Mouse (Mus musculus) megakaryocyte-erythroid progenitor cell, adult 5-6 weeks (primary cell): Measurements from ENCODE around the gene Dph1. TPM values are rescaled to one million over a fixed set of nuclear protein-coding genes. Genes with fewer than 3 reads are reported as not detected.
A peak's percentile ranks its signal among the peaks of the same experiment; 100 is the strongest.

Experiments
- ATAC-seq: replicated peaks from 2 replicates; pipeline ENCODE4 v1.8.0; 2016; ENCODE audit warnings: mild to moderate bottlenecking, inconsistent platforms; ENCODE audit not compliant: severe bottlenecking, poor library complexity, low FRiP score, low TSS enrichment
- total RNA-seq, 2 experiments: library from RNA; stranded (forward) in 1 of 2; stranded (reverse) in 1 of 2; fragments of 200-1000, 215-1000 nt in 1 of 2; fragments of >200 nt in 1 of 2; fragmentation: Nextera tagmentation in 1 of 2; gene quantifications; 2 replicates each; pipeline ENCODE4 v1.2.3; 2014 to 2017

Gene Dph1
- total RNA-seq, 2 experiments from 2014 or later = 14.2 to 25.0 TPM

GRCm38 (mm10) chr11:75141913-75142312 is 49.1 kb downstream of the Dph1 start:
- no peak for ATAC-seq

DNA sequence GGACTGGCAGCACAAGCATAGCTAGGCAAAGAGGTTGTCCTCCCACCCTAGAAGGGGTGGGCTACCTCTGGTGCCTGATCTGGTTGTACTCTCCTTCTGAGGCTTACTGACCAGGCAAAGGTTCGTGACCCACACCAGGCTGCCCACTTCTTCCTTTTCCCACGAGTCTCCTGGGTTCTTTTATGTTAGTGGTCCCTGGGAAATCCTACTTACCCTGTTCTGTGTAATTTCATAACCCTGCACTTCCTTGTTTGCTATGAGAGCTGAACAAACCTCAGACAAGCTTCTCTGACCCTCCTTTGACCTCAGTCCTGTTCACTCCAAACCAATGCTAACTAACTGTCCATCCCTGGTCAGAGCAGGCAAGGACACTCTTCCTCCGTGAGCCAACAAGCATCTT is 50.0 kb downstream of the Dph1 start:
- no peak for ATAC-seq

GRCm38 (mm10) chr11:75140431-75140830 is 50.6 kb downstream of the Dph1 start:
- ATAC-seq = no peak

DNA sequence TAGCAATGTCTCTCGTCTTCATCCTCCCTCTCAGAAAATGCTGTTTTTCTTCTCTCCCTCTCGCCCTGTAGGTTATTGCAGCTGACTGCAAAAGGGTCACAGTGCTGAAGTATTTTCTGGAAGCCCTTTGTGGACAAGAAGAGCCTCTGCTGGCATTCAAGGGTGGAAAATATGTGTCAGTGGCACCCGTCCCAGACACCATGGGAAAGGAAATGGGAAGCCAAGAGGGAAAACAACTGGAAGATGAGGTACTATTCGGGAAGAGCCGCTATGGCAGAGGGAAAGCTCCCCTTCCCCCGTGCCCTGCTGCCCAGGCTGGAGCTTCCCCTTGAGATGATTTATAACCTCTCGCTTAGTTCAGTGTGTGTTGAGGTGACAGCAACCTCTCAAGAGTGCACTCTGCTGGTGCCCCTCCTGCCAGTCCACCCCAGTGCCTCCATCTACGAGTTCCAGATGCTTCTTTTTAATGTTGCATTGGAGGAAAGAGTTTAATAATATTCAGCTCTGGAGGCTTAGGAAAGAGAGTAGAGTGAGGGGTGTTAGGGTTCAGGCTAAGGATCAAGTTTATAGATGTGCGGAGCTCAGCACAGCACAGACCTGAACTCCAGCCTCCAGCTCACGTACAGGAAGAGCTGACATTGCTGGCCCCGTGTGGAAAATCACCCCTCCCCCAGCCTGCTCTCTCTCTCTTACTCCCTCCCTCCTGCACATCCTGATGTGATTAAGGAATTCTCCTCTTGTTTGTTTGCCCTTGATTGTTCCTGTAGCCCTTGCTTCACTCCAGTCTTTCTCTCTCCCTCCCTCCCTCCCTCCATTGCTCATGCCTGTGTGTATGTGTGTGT is 51.7 kb downstream of the Dph1 start:
- ATAC-seq = no peak

GRCm38 (mm10) chr11:75136666-75137398 is 54.2 kb downstream of the Dph1 start:
- no peak for ATAC-seq

GRCm38 (mm10) chr11:75135358-75135757 is 55.7 kb downstream of the Dph1 start:
- no peak for ATAC-seq

DNA sequence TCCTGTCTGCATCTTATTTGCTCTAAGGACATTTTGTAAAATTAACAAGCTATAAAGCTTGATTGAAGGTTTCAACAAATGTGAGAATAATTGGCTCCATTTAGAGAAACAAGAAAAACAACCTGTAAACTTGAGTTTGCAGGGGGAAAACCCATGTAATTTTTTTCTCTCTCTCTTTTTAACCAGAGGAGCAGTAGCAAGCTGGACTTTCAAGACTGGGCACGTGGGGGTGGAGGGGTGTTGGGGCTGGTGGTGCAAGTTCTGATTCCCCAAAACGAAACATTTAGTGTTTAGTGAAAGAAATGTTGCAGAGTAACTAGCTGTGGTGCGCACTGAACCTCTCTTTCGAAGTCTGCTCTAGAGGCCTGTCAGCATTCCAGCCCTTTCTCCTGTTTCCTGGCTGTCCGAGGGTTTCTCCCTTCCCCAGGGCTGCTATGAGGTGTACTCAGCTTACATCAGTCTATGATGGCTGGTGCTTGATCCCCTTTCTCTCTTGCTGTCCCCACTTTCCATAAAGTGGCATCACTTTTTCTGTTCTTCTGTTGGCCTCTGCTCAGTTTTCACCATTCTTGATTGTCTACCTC is 56.5 kb downstream of the Dph1 start:
- ATAC-seq = no peak

GRCm38 (mm10) chr11:75133951-75134350 is 57.1 kb downstream of the Dph1 start:
- no peak for ATAC-seq

DNA sequence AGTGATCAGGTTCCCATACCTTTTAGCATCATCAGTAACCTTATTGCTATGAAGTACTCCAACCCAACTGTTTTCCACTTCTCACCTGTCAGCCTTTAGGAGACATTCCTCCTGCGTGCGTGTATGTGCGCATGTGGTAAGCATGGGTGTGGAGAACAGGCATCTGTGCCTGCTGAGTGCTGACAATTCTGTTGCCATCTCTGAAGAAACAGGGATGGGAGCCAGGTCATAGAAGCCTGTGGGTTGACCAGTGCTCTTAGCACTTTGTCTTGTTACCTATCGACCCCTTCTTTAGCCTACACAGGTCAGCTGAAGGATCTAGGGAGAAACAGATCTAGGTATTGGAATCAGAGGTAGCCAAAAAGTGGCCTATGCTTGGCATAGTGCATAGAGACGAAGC is 57.6 kb downstream of the Dph1 start:
- ATAC-seq = no peak

- 0 out of 2 replicates have a peak, but pooled peaks have one; percentile 4 for ATAC-seq
These were observed 58.8 kb downstream of the Dph1 start for GRCm38 (mm10) chr11:75132278-75132677.

GRCm38 (mm10) chr11:75131300-75131699 is 59.7 kb downstream of the Dph1 start:
- no peak for ATAC-seq

DNA sequence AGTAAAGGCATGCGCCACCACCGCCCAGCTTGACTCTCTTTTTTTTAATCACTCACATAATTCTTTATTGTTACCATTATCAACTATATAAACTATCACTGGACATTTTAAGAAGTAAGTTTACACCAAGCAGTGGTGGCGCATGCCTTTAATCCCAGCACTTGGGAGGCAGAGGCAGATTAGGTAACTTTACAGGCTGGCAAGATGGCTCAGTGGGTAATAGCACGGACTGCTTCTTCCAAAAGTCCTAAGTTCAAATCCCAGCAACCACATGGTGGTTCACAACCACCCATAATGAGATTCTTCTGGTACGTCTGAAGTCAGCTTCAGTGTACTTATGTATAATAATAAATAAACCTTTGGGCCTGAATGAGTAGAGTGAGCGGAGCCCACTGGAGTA is 61.6 kb downstream of the Dph1 start:
- no peak for ATAC-seq

Other genes starting within 250 kb of the Dph1 start
- gene Hic1, start 21.7 kb downstream of the Dph1 start, total RNA-seq (2014; fragmentation: Nextera tagmentation) = 0.17 TPM in 1 of 2 replicates, not detected in the other
- gene Hic1, start 21.7 kb downstream of the Dph1 start, total RNA-seq (2017) = 0.52 TPM in 1 of 2 replicates, not detected in the other
- 18.8 and 21.3 TPM in 2 replicates for gene Ovca2, start 12.4 kb downstream of the Dph1 start, total RNA-seq (2014; fragmentation: Nextera tagmentation)
- gene Ovca2, start 12.4 kb downstream of the Dph1 start, total RNA-seq (2017) = 17.6 and 29.0 TPM in 2 replicates
- not detected in 2 replicates for gene Rtn4rl1, start 2.5 kb upstream of the Dph1 start, total RNA-seq (2014; fragmentation: Nextera tagmentation)
- 0.80 TPM in 1 of 2 replicates, not detected in the other for gene Rtn4rl1, start 2.5 kb upstream of the Dph1 start, total RNA-seq (2017)
- 96.8 and 101 TPM in 2 replicates for gene Rpa1, start 157.1 kb upstream of the Dph1 start, total RNA-seq (2014; fragmentation: Nextera tagmentation)
- gene Rpa1, start 157.1 kb upstream of the Dph1 start, total RNA-seq (2017) = 168 and 179 TPM in 2 replicates
- 4.0 and 12.1 TPM in 2 replicates for gene Smyd4, start 157.2 kb upstream of the Dph1 start, total RNA-seq (2014; fragmentation: Nextera tagmentation)
- gene Smyd4, start 157.2 kb upstream of the Dph1 start, total RNA-seq (2017) = 9.2 and 16.7 TPM in 2 replicates
- gene Serpinf1, start 231.5 kb upstream of the Dph1 start, total RNA-seq (2014; fragmentation: Nextera tagmentation) = 0.59 TPM in 1 of 2 replicates, not detected in the other
- gene Serpinf1, start 231.5 kb upstream of the Dph1 start, total RNA-seq (2017) = 0.47 and 6.4 TPM in 2 replicates
- 1.3 TPM in 1 of 2 replicates, not detected in the other for gene Serpinf2, start 248.3 kb upstream of the Dph1 start, total RNA-seq (2014; fragmentation: Nextera tagmentation)
- gene Serpinf2, start 248.3 kb upstream of the Dph1 start, total RNA-seq (2017) = not detected in 2 replicates